Mouse (Mus musculus): ENCODE results near the gene Ap3d1.

DNA sequence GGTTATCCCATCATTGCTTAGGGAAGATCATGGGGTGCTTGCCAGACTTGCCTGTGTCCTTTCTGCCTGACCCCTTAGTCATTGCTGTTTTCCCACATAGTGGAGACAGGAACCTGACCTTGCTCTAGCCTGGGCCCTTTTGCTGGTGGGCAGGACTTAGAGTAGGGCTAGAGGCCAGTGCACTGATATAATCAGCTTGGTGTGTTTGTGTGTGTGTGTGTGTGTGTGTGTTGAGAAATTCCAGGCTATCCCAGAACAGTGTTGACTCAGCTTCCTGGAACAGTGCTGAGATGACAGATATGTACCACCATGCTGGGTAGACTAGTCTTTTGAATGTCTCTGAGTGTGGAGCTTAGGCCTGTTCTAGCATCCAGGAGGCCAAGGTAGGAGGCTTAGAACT lies 37.5 kb upstream of the Ap3d1 start:
- TF ChIP-seq CTCF (IDR thresholded peaks at IDR 0.05; ENCODE audit: low read depth) (no peak), EP300 (IDR thresholded peaks at IDR 0.05; ENCODE audit: low read depth) (no peak)
